Mouse (Mus musculus) cerebellum, postnatal 10 days (tissue): Measurements from ENCODE around the gene Lmod3.

Experiments used
- DNase-seq, 2 experiments: peaks; one replicate each; pipeline ENCODE4 v3.0.0; 2021; ENCODE audit warnings: mixed read lengths in 2 of 2

Lmod3 gene

GRCm38 (mm10) chr6:97252711-97253221 lies at the start of gene Lmod3:
TSS of gene Lmod3 (minus strand) at chr6:97252759.
- no peak for DNase-seq

- DNase-seq = no peak
These were observed 49.7 kb upstream of the Lmod3 start for GRCm38 (mm10) chr6:97302303-97302702.

GRCm38 (mm10) chr6:97300659-97301058 lies 48.1 kb upstream of the Lmod3 start:
- no peak for DNase-seq

GRCm38 (mm10) chr6:97300180-97300579 lies 47.6 kb upstream of the Lmod3 start:
- no peak for DNase-seq

GRCm38 (mm10) chr6:97297151-97297550 lies 44.6 kb upstream of the Lmod3 start:
- DNase-seq = no peak

GRCm38 (mm10) chr6:97295866-97296527 lies 43.4 kb upstream of the Lmod3 start:
- DNase-seq = no peak

- no peak for DNase-seq
These were observed 42.9 kb upstream of the Lmod3 start for GRCm38 (mm10) chr6:97295416-97295815.

- no peak for DNase-seq
These were observed 41.4 kb upstream of the Lmod3 start for GRCm38 (mm10) chr6:97293667-97294569.

GRCm38 (mm10) chr6:97292894-97293293 lies 40.3 kb upstream of the Lmod3 start:
- DNase-seq = no peak

GRCm38 (mm10) chr6:97292096-97292495 lies 39.5 kb upstream of the Lmod3 start:
- DNase-seq = no peak

- DNase-seq = peak; percentile 26 to 40
These were observed 38.8 kb upstream of the Lmod3 start for GRCm38 (mm10) chr6:97291159-97291908.

- no peak for DNase-seq
These were observed 38.1 kb upstream of the Lmod3 start for GRCm38 (mm10) chr6:97290687-97291086.

GRCm38 (mm10) chr6:97289838-97290237 lies 37.3 kb upstream of the Lmod3 start:
- DNase-seq = no peak

- DNase-seq = no peak
These were observed 36.8 kb upstream of the Lmod3 start for GRCm38 (mm10) chr6:97289316-97289820.

GRCm38 (mm10) chr6:97288047-97288855 lies 35.7 kb upstream of the Lmod3 start:
- DNase-seq = peak; percentile 17 to 33

- DNase-seq = no peak
These were observed 33.8 kb upstream of the Lmod3 start for GRCm38 (mm10) chr6:97286332-97286731.

- DNase-seq = no peak
These were observed 31.1 kb upstream of the Lmod3 start for GRCm38 (mm10) chr6:97283676-97284075.

- peak; percentile 62 to 66 for DNase-seq
These were observed 26.3 kb upstream of the Lmod3 start for GRCm38 (mm10) chr6:97278878-97279277.

GRCm38 (mm10) chr6:97278014-97278787 lies 25.6 kb upstream of the Lmod3 start:
- peak; percentile 87 to 90 for DNase-seq

- peak in 1 of 2 experiments; percentile 14 for DNase-seq
These were observed 24.4 kb upstream of the Lmod3 start for GRCm38 (mm10) chr6:97276890-97277497.

GRCm38 (mm10) chr6:97276366-97276765 lies 23.8 kb upstream of the Lmod3 start:
- peak; percentile 46 to 52 for DNase-seq
